Mouse (Mus musculus) CH12.LX (cell line): Measurements from ENCODE around the gene Polr3gl. TPM values are rescaled to one million over a fixed set of nuclear protein-coding genes. Genes with fewer than 3 reads are reported as not detected.

Source experiments
- DNase-seq: peaks from one replicate; pipeline ENCODE4 v3.0.0-alpha.2; 2013; ENCODE audit errors: extremely low read depth
- H3K27ac ChIP-seq: 2 replicates; pipeline ENCODE4 v1.5.1; 2012; ENCODE audit warnings: low read depth, mild to moderate bottlenecking, control low read depth, moderate library complexity; ENCODE audit not compliant: insufficient read depth
- H3K27me3 ChIP-seq: replicated peaks from 2 replicates; pipeline ENCODE3; 2012; ENCODE audit warnings: inconsistent platforms
- H3K36me3 ChIP-seq, 2 experiments: replicated peaks in 1 of 2; 2 replicates each; pipeline versions ENCODE3 to v1.6.1; 2012; ENCODE audit warnings: inconsistent platforms in 1 of 2, low read length in 1 of 2, mild to moderate bottlenecking in 1 of 2, mixed read lengths in 1 of 2, moderate library complexity in 1 of 2; ENCODE audit not compliant: control insufficient read depth in 1 of 2, insufficient read depth in 1 of 2
- H3K4me1 ChIP-seq, 2 experiments: 2 replicates each; pipeline ENCODE4 v1.6.1; 2012; ENCODE audit warnings: inconsistent platforms in 1 of 2, moderate library complexity in 1 of 2; ENCODE audit not compliant: insufficient read depth in 2 of 2, control insufficient read depth in 1 of 2
- H3K4me2 ChIP-seq: 2 replicates; pipeline ENCODE4 v1.6.1; 2012; ENCODE audit warnings: low read depth, mild to moderate bottlenecking, control low read depth; ENCODE audit not compliant: poor library complexity, insufficient read depth, severe bottlenecking
- H3K4me3 ChIP-seq, 3 experiments: fragments of 150-350 bp in 1 of 3; sonication (generic) in 1 of 3; replicated peaks in 1 of 3; 2 replicates each; pipeline versions ENCODE3 to v1.5.1; 2011 to 2012; ENCODE audit warnings: low read depth in 2 of 3, low read length in 2 of 3, mild to moderate bottlenecking in 2 of 3, moderate library complexity in 2 of 3, control low read depth in 1 of 3, improper control_type of control experiment in 1 of 3, inconsistent platforms in 1 of 3, mixed read lengths in 1 of 3; ENCODE audit not compliant: poor library complexity in 1 of 3
- H3K79me2 ChIP-seq: replicated peaks from 2 replicates; pipeline ENCODE4 v1.6.1; 2012; ENCODE audit warnings: mild to moderate bottlenecking, moderate library complexity; ENCODE audit not compliant: control insufficient read depth, poor library complexity, insufficient read depth, severe bottlenecking; ENCODE audit errors: extremely low read depth
- H3K9ac ChIP-seq: 2 replicates; pipeline ENCODE4 v1.6.1; 2012; ENCODE audit warnings: low read depth, mild to moderate bottlenecking, control low read depth, moderate library complexity; ENCODE audit not compliant: insufficient read depth
- H3K9me3 ChIP-seq: replicated peaks from 2 replicates; pipeline ENCODE3; 2012; ENCODE audit warnings: low read length, inconsistent platforms, mixed read lengths
- EP300 ChIP-seq: IDR thresholded peaks from 2 replicates; pipeline ENCODE4 v1.6.1; 2011; ENCODE audit warnings: low read length, improper control_type of control experiment
- JUN ChIP-seq: IDR thresholded peaks from 2 replicates; pipeline ENCODE4 v1.6.1; 2011; ENCODE audit warnings: low read depth, mild to moderate bottlenecking, low read length, improper control_type of control experiment, moderate library complexity; ENCODE audit not compliant: insufficient read depth
- MEF2A ChIP-seq: IDR thresholded peaks from 2 replicates; pipeline ENCODE4 v1.6.1; 2014; ENCODE audit warnings: low read depth, mild to moderate bottlenecking, inconsistent platforms, low read length, improper control_type of control experiment, borderline replicate concordance
- MXI1 ChIP-seq: IDR thresholded peaks from 2 replicates; pipeline ENCODE4 v1.6.1; 2011; ENCODE audit warnings: mild to moderate bottlenecking, low read depth, low read length, improper control_type of control experiment
- NELFE ChIP-seq: IDR thresholded peaks from 2 replicates; pipeline ENCODE4 v1.6.1; 2011; ENCODE audit warnings: low read depth, low read length, improper control_type of control experiment
- NRF1 ChIP-seq: IDR thresholded peaks from 2 replicates; pipeline ENCODE4 v1.6.1; 2014; ENCODE audit warnings: low read depth, mild to moderate bottlenecking, inconsistent platforms, low read length, improper control_type of control experiment, moderate library complexity
- POLR2A ChIP-seq: IDR thresholded peaks from 2 replicates; pipeline ENCODE4 v1.6.1; 2011; ENCODE audit warnings: low read depth, mild to moderate bottlenecking, improper control_type of control experiment, low read length
- RAD21 ChIP-seq: IDR thresholded peaks from 2 replicates; pipeline ENCODE4 v1.6.1; 2011; ENCODE audit warnings: low read depth, mild to moderate bottlenecking, low read length, improper control_type of control experiment, moderate library complexity
- UBTF ChIP-seq: IDR thresholded peaks from 2 replicates; pipeline ENCODE4 v1.6.1; 2012; ENCODE audit warnings: low read depth, mild to moderate bottlenecking, inconsistent platforms, low read length, improper control_type of control experiment, moderate library complexity
- USF2 ChIP-seq: conservative IDR thresholded peaks from 2 replicates; pipeline ENCODE4 v1.6.1; 2011; ENCODE audit warnings: low read depth, low read length, improper control_type of control experiment
- ZKSCAN1 ChIP-seq: IDR thresholded peaks from 2 replicates; pipeline ENCODE4 v1.6.1; 2012; ENCODE audit warnings: low read depth, inconsistent platforms, low read length, improper control_type of control experiment, borderline replicate concordance
- ZMIZ1 ChIP-seq: IDR thresholded peaks from 2 replicates; pipeline ENCODE4 v1.6.1; 2012; ENCODE audit warnings: low read depth, mild to moderate bottlenecking, inconsistent platforms, low read length, improper control_type of control experiment
- ZNF384 ChIP-seq: IDR thresholded peaks from 2 replicates; pipeline ENCODE4 v1.6.1; 2012; ENCODE audit warnings: low read depth, low read length, improper control_type of control experiment, inconsistent platforms
- dilution Hi-C: fragments of 300-500 bp; cut with MboI; formaldehyde crosslinking; loops from 2 replicates; pipeline ENCODE4 v1.14.3; 2020; ENCODE audit warnings: low sequenced_read_pairs; ENCODE audit not compliant: extremely low pct_unique_long_range_greater_than_20kb, extremely low pct_ligation_motif_present
- in situ Hi-C: fragments of 300-500 bp; cut with MboI; formaldehyde crosslinking; loops from 3 replicates; pipeline ENCODE4 v1.14.3; 2019; ENCODE audit warnings: low sequenced_read_pairs, low pct_ligation_motif_present, low pct_unique_long_range_greater_than_20kb, mixed read lengths
- polyA plus RNA-seq: library from polyadenylated mRNA; unstranded; fragments of >175 nt; gene quantifications from 2 replicates; pipeline ENCODE4 v1.2.1, GENCODE M21; 2012; ENCODE audit warnings: low read depth; ENCODE audit not compliant: insufficient read length
- total RNA-seq, 2 experiments: library from RNA; depleted of rRNA; stranded (reverse); fragments of 300-350 nt in 1 of 2; fragments of >200 nt in 1 of 2; gene quantifications; 2 replicates each; pipeline ENCODE4 v1.2.3; 2012 to 2014

Polr3gl gene
- total and polyA plus RNA-seq, 3 experiments: 13.7 to 18.8 (median 15.7) TPM

- H3K79me2 ChIP-seq: no peaks in the 10 kb centered on the region
- dilution Hi-C loops: no loop called here
- TF ChIP-seq NRF1 (no peak), UBTF (0 out of 2 replicates have a peak, but pooled peaks have one; percentile 0), NELFE (no peak), POLR2A (no peak), ZNF384 (peak; percentile 33; the same call in 1 of the 2 replicates), MXI1 (no peak), JUN (no peak)
- H3K4me2 ChIP-seq: peak overlapping the region; percentile 53
- no peaks in the 10 kb centered on the region for H3K27me3 ChIP-seq
- H3K4me1 ChIP-seq: peaks cover 13 to 45% of the 10 kb centered on the region in 2 experiments
- no peak for DNase-seq
- in situ Hi-C loops: no loop called here
- peak overlapping the region in 2 of 3 experiments; percentile 32 to 38 for H3K4me3 ChIP-seq
- no peaks in the 10 kb centered on the region for H3K9me3 ChIP-seq
- H3K36me3 ChIP-seq: peaks cover 0 to 6% of the 10 kb centered on the region in 2 experiments
- peak overlapping the region; percentile 59 for H3K9ac ChIP-seq
- H3K27ac ChIP-seq: peak overlapping the region; percentile 60
Observed at GRCm38 (mm10) chr3:96579239-96579750, 14.7 kb downstream of the Polr3gl start.

- Histone ChIP-seq H3K4me1 (peaks cover 13 to 45% of the 10 kb centered on the region in 2 experiments), H3K9me3 (no peaks in the 10 kb centered on the region), H3K4me3 (peak overlapping the region in 1 of 3 experiments; percentile 7), H3K4me2 (no peak overlapping the region), H3K79me2 (no peaks in the 10 kb centered on the region), H3K9ac (peak overlapping the region; percentile 59), H3K27me3 (no peaks in the 10 kb centered on the region), H3K27ac (peak overlapping the region; percentile 50), H3K36me3 (peaks cover 0 to 6% of the 10 kb centered on the region in 2 experiments)
- dilution Hi-C loops: no loop called here
- DNase-seq: no peak
- in situ Hi-C loops: no loop called here
- TF ChIP-seq EP300: no peak
- no peak for TF ChIP-seq RAD21
- TF ChIP-seq ZMIZ1: no peak
- no peak for TF ChIP-seq ZNF384
- TF ChIP-seq USF2: no peak
- no peak for TF ChIP-seq NELFE
- no peak for TF ChIP-seq ZKSCAN1
- TF ChIP-seq UBTF: no peak
- TF ChIP-seq MEF2A: no peak
Observed at GRCm38 (mm10) chr3:96578561-96579238, 15.3 kb downstream of the Polr3gl start.
